Mouse (Mus musculus): ENCODE results near the gene Mael.

DNA sequence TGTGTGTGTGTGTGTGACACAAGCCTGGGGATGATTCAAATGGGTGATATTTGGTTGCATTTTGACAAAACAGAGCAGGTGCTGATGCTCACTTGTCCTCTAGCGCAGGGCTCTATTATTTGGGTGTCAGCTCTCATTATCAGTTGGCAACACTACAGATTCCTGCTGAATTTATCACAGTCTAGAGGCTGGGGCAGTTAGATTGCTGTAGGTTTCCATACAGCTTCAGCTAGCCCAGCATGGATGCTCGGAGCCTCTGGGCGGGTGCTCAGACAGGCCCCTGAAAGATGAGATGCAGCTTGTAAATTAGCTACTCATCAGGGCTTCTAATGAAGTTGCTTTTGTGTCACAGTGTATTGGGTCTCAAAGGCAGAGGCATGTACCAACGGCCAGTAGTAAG is 71.1 kb downstream of the Mael start:
- TF ChIP-seq CTCF (IDR thresholded peaks at IDR 0.05; ENCODE audit: control insufficient read depth, insufficient read depth, low read length) (no peak), POLR2A (IDR thresholded peaks at IDR 0.05; ENCODE audit: borderline replicate concordance, control insufficient read depth, low read depth, low read length) (no peak)

Measured in bone marrow, adult 2 months (tissue).